ENCODE assay signal across 27 mouse cellular contexts in the genomic region with DNA sequence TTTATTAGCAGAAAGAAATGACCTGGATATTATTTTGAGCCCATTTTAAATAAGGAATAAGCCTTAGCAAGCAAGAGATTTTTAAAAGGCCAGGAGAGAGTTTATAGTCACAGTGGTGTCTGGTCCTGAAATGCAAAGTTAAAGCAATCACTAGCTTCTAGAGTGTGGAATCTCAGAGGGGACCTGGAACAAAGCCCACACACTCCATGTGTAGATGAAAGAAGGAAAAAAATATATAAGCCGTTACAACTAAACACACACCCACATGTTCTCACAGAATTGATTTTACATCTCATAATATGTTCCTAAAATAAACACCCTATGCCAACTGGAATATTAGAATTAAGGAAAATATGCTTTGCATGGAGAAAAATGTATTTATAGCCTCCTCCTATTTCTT. TPM values are rescaled to one million over a fixed set of nuclear protein-coding genes. Genes with fewer than 3 reads are reported as not detected.
DNase-seq lines count a peak whose midpoint lies in the region; ATAC-seq and TF ChIP-seq lines count a peak whose summit lies in the region.
"Had no signal": no experiment of that assay in that cellular context is flagged by ENCODE, and none has a peak within 500 bp of the region (broad histone marks: within the 10 kb centered on the region; RNA-seq: fewer than 3 reads in every experiment).

No protein-coding gene starts in this region.

- H3K27ac ChIP-seq in forebrain, postnatal 0 days (ENCODE audit: low read depth, low read length): no peak overlapping the region
- H3K27ac ChIP-seq in forebrain, embryonic 16.5 days (ENCODE audit: low read length): no peak overlapping the region
- no peak overlapping the region for H3K27ac ChIP-seq in limb, embryonic 14.5 days (replicated peaks; ENCODE audit: low read depth, low read length)
- no peak overlapping the region for H3K27ac ChIP-seq in limb, embryonic 10.5 days
- H3K27ac ChIP-seq in hindbrain, postnatal 0 days: no peak overlapping the region
- H3K27ac ChIP-seq: embryonic facial prominence, embryonic 12.5 days; forebrain, embryonic 13.5 days; liver, embryonic 15.5 days; lung, embryonic 15.5 days; midbrain, embryonic 13.5 days; stomach, embryonic 15.5 days had no signal

- no peaks in the 10 kb centered on the region for H3K27me3 ChIP-seq in forebrain, postnatal 0 days (ENCODE audit: insufficient read depth, low read length)
- no peaks in the 10 kb centered on the region for H3K27me3 ChIP-seq in forebrain, embryonic 16.5 days (replicated peaks; ENCODE audit: control insufficient read depth, insufficient read depth, low read length)
- no peaks in the 10 kb centered on the region for H3K27me3 ChIP-seq in limb, embryonic 14.5 days (ENCODE audit: control insufficient read depth, insufficient read depth, low read length)
- no peaks in the 10 kb centered on the region for H3K27me3 ChIP-seq in limb, embryonic 10.5 days (ENCODE audit: low read depth, poor library complexity, severe bottlenecking)
- no peaks in the 10 kb centered on the region for H3K27me3 ChIP-seq in hindbrain, postnatal 0 days (ENCODE audit: insufficient read depth, low read length)
- H3K27me3 ChIP-seq: CH12.LX; embryonic facial prominence, embryonic 12.5 days; forebrain, embryonic 13.5 days; liver, embryonic 15.5 days; lung, embryonic 15.5 days; megakaryocyte, embryonic 14.5 days; midbrain, embryonic 13.5 days; stomach, embryonic 15.5 days had no signal

- intact Hi-C loops in left cerebral cortex, postnatal 10 days (cut with DNase I): no loop called here

- no peak overlapping the region for H3K4me2 ChIP-seq in forebrain, postnatal 0 days (ENCODE audit: low read depth)
- H3K4me2 ChIP-seq in forebrain, embryonic 16.5 days (ENCODE audit: low read length): no peak overlapping the region
- no peak overlapping the region for H3K4me2 ChIP-seq in limb, embryonic 14.5 days (replicated peaks; ENCODE audit: low read depth, low read length, severe bottlenecking)
- H3K4me2 ChIP-seq in hindbrain, postnatal 0 days (ENCODE audit: low read depth, low read length): no peak overlapping the region
- H3K4me2 ChIP-seq: embryonic facial prominence, embryonic 12.5 days; forebrain, embryonic 13.5 days; heart, embryonic 11.5 days; liver, embryonic 15.5 days; lung, embryonic 15.5 days; midbrain, embryonic 13.5 days; stomach, embryonic 15.5 days had no signal

- 26% methylated on average over 1 of the region's 1 CpGs for WGBS in forebrain, postnatal 0 days
- 44% methylated on average over 1 of the region's 1 CpGs for whole genome bisulfite sequencing in forebrain, embryonic 16.5 days
- WGBS in limb, embryonic 14.5 days: 39% methylated on average over 1 of the region's 1 CpGs
- 91% methylated on average over 1 of the region's 1 CpGs for WGBS in limb, embryonic 10.5 days
- WGBS in hindbrain, postnatal 0 days: 38% methylated on average over 1 of the region's 1 CpGs

- H3K9me3 ChIP-seq in forebrain, postnatal 0 days (ENCODE audit: low read length): no peaks in the 10 kb centered on the region
- H3K9me3 ChIP-seq in forebrain, embryonic 16.5 days (ENCODE audit: control insufficient read depth, low read length): no peaks in the 10 kb centered on the region
- no peaks in the 10 kb centered on the region for H3K9me3 ChIP-seq in limb, embryonic 14.5 days (ENCODE audit: control insufficient read depth, low read length)
- H3K9me3 ChIP-seq in limb, embryonic 10.5 days (replicated peaks): no peaks in the 10 kb centered on the region
- no peaks in the 10 kb centered on the region for H3K9me3 ChIP-seq in hindbrain, postnatal 0 days (ENCODE audit: low read length)
- H3K9me3 ChIP-seq: embryonic facial prominence, embryonic 12.5 days; forebrain, embryonic 13.5 days; G1E; liver, embryonic 15.5 days; lung, embryonic 15.5 days; midbrain, embryonic 13.5 days; stomach, embryonic 15.5 days had no signal

- no peak overlapping the region for H3K9ac ChIP-seq in forebrain, postnatal 0 days
- no peak overlapping the region for H3K9ac ChIP-seq in forebrain, embryonic 16.5 days (replicated peaks; ENCODE audit: low read depth, low read length)
- no peak overlapping the region for H3K9ac ChIP-seq in limb, embryonic 14.5 days (ENCODE audit: low read depth, low read length, severe bottlenecking)
- H3K9ac ChIP-seq in hindbrain, postnatal 0 days (replicated peaks; ENCODE audit: low read length): no peak overlapping the region
- H3K9ac ChIP-seq: embryonic facial prominence, embryonic 12.5 days; forebrain, embryonic 13.5 days; liver, embryonic 15.5 days; lung, embryonic 15.5 days; midbrain, embryonic 13.5 days; stomach, embryonic 15.5 days had no signal

- no peaks in the 10 kb centered on the region for H3K4me1 ChIP-seq in forebrain, postnatal 0 days (ENCODE audit: insufficient read depth)
- peaks cover 2% of the 10 kb centered on the region; the same call in 1 of the 2 replicates for H3K4me1 ChIP-seq in forebrain, embryonic 16.5 days (replicated peaks; ENCODE audit: control insufficient read depth, insufficient read depth, low read length)
- peaks cover 13% of the 10 kb centered on the region for H3K4me1 ChIP-seq in limb, embryonic 14.5 days (ENCODE audit: control insufficient read depth, insufficient read depth, low read length)
- peaks cover 14% of the 10 kb centered on the region; the same call in 1 of the 2 replicates for H3K4me1 ChIP-seq in limb, embryonic 10.5 days
- H3K4me1 ChIP-seq in hindbrain, postnatal 0 days (ENCODE audit: insufficient read depth, low read length): no peaks in the 10 kb centered on the region
- H3K4me1 ChIP-seq: forebrain, embryonic 13.5 days; liver, embryonic 15.5 days; megakaryocyte, embryonic 14.5 days; stomach, embryonic 15.5 days had no signal

- no peak for TF ChIP-seq POLR2A in limb, embryonic 14.5 days (IDR thresholded peaks at IDR 0.05; ENCODE audit: borderline replicate concordance, extremely low read depth, insufficient read depth, insufficient read length)

- TF ChIP-seq CTCF in forebrain, postnatal 0 days (IDR thresholded peaks at IDR 0.05; ENCODE audit: low read depth): no peak
- TF ChIP-seq CTCF in hindbrain, postnatal 0 days (IDR thresholded peaks at IDR 0.05; ENCODE audit: low read depth): no peak

- no peak overlapping the region for H3K4me3 ChIP-seq in forebrain, postnatal 0 days (ENCODE audit: low read depth, low read length)
- H3K4me3 ChIP-seq in forebrain, embryonic 16.5 days (replicated peaks; ENCODE audit: low read length): no peak overlapping the region
- no peak overlapping the region for H3K4me3 ChIP-seq in limb, embryonic 14.5 days (replicated peaks; ENCODE audit: low read length)
- no peak overlapping the region for H3K4me3 ChIP-seq in limb, embryonic 10.5 days
- no peak overlapping the region for H3K4me3 ChIP-seq in hindbrain, postnatal 0 days (ENCODE audit: low read length)
- H3K4me3 ChIP-seq: embryonic facial prominence, embryonic 12.5 days; erythroblast, embryonic 14.5 days; forebrain, embryonic 13.5 days; liver, embryonic 15.5 days; lung, embryonic 15.5 days; megakaryocyte, embryonic 14.5 days; midbrain, embryonic 13.5 days; stomach, embryonic 15.5 days had no signal

- DNase-seq in forebrain, postnatal 0 days: peak; percentile 32
- DNase-seq in limb, embryonic 14.5 days (ENCODE audit: low spot score): peak; percentile 28
- no peak for DNase-seq in limb, embryonic 10.5 days (ENCODE audit: low spot score)
- peak; percentile 12 to 19 for DNase-seq in left cerebral cortex, postnatal 10 days (ENCODE audit: extremely low spot score in 1 of 2, low spot score in 2 of 2)
- peak; percentile 17 for DNase-seq in right cerebral cortex, postnatal 14 days
- DNase-seq in hindbrain, postnatal 0 days (ENCODE audit: low spot score): no peak
- DNase-seq: adrenal gland, adult 8-10 months; B cell, adult 2 months; cerebellum, adult 8-10 months; kidney, postnatal 25 days; liver; thymus, adult 18-20 months; thymus, postnatal 36 days had no signal

- ATAC-seq in forebrain, postnatal 0 days: no peak
- no peak for ATAC-seq in forebrain, embryonic 16.5 days
- no peak for ATAC-seq in limb, embryonic 14.5 days (ENCODE audit: low FRiP score, low read depth)
- no peak for ATAC-seq in hindbrain, postnatal 0 days
- ATAC-seq: activated CD4-positive, CD25-positive, alpha-beta regulatory T cell, adult 4 months; forebrain, embryonic 13.5 days; intestine, postnatal 0 days; midbrain, embryonic 13.5 days had no signal

- no peaks in the 10 kb centered on the region for H3K36me3 ChIP-seq in forebrain, postnatal 0 days (ENCODE audit: insufficient read depth)
- H3K36me3 ChIP-seq in forebrain, embryonic 16.5 days (ENCODE audit: control insufficient read depth, insufficient read depth): no peaks in the 10 kb centered on the region
- no peaks in the 10 kb centered on the region for H3K36me3 ChIP-seq in limb, embryonic 14.5 days (ENCODE audit: control insufficient read depth, insufficient read depth, low read length)
- no peaks in the 10 kb centered on the region for H3K36me3 ChIP-seq in limb, embryonic 10.5 days
- H3K36me3 ChIP-seq in hindbrain, postnatal 0 days (ENCODE audit: insufficient read depth, low read length): no peaks in the 10 kb centered on the region
- H3K36me3 ChIP-seq: embryonic facial prominence, embryonic 12.5 days; G1E; liver, embryonic 15.5 days; lung, embryonic 15.5 days; midbrain, embryonic 13.5 days; stomach, embryonic 15.5 days had no signal

RNA-seq across cellular contexts. Expression of a gene that starts 36.1 kb away (rescaled TPM):
- total RNA-seq in forebrain, postnatal 0 days (2014; rRNA removed): 45.8 and 64.9 TPM in 2 replicates
- 22.4 and 33.8 TPM in 2 replicates for polyA plus RNA-seq in forebrain, postnatal 0 days (2015; fragmentation: Nextera tagmentation; extraction: Ambion mirVana)
- 21.1 and 28.3 TPM in 2 replicates for polyA plus RNA-seq in forebrain, embryonic 16.5 days (2015; fragmentation: Nextera tagmentation; extraction: Ambion mirVana)
- polyA plus RNA-seq in limb, embryonic 14.5 days (2012; rRNA removed): 39.0 and 43.6 TPM in 2 replicates
- 33.8 and 35.7 TPM in 2 replicates for polyA plus RNA-seq in limb, embryonic 14.5 days (2014; fragmentation: Nextera tagmentation; extraction: Ambion mirVana)
- polyA plus RNA-seq in limb, embryonic 10.5 days (2016; fragmentation: Nextera tagmentation; extraction: Ambion mirVana): 11.3 and 13.5 TPM in 2 replicates
- total RNA-seq in left cerebral cortex, postnatal 10 days (2021): 10 to 100 TPM; 76.2 to 82.9 TPM
- total RNA-seq in hindbrain, postnatal 0 days (2014; rRNA removed): 59.9 and 63.1 TPM in 2 replicates
- polyA plus RNA-seq in hindbrain, postnatal 0 days (2015; fragmentation: Nextera tagmentation; extraction: Ambion mirVana): 37.4 and 39.4 TPM in 2 replicates
- total RNA-seq: CH12.LX had no signal
- polyA plus RNA-seq: activated CD4-positive, CD25-positive, alpha-beta regulatory T cell, adult 4 months; erythroblast, embryonic 14.5 days; G1E had no signal

Comparison
In these comparisons a context has a peak if more than half of its experiments do, and no peak if none do; other contexts are left out.
1. DNase-seq: peak in forebrain, postnatal 0 days (single experiment), limb, embryonic 14.5 days (single experiment), left cerebral cortex, postnatal 10 days (2 of 2) and right cerebral cortex, postnatal 14 days (single experiment); none in limb, embryonic 10.5 days (single experiment) and hindbrain, postnatal 0 days (single experiment).